Mouse (Mus musculus) MEL (cell line): ENCODE data around the gene Smg6. TPM values are rescaled to one million over a fixed set of nuclear protein-coding genes. Genes with fewer than 3 reads are reported as not detected.

Experiments
- DNase-seq: peaks from one replicate; pipeline ENCODE4 v3.0.0; 2011; ENCODE audit warnings: low read depth, low spot score
- H3K27ac ChIP-seq: 2 replicates; pipeline ENCODE4 v1.5.1; 2012; ENCODE audit warnings: low read depth, mild to moderate bottlenecking, control low read depth, low read length, moderate library complexity; ENCODE audit not compliant: control insufficient read depth
- H3K27me3 ChIP-seq, 2 experiments: fragments of 150-350 bp in 1 of 2; sonication (generic) in 1 of 2; 2 replicates each; pipeline ENCODE4 v1.6.1; 2012; ENCODE audit warnings: low read length in 2 of 2, mild to moderate bottlenecking in 2 of 2, improper control_type of control experiment in 1 of 2, moderate library complexity in 1 of 2; ENCODE audit not compliant: insufficient read depth in 2 of 2, control insufficient read depth in 1 of 2
- H3K36me3 ChIP-seq, 2 experiments: 2 replicates each; pipeline ENCODE4 v1.6.1; 2012 to 2014; ENCODE audit warnings: low read length in 2 of 2, improper control_type of control experiment in 1 of 2, inconsistent platforms in 1 of 2, mild to moderate bottlenecking in 1 of 2; ENCODE audit not compliant: insufficient read depth in 2 of 2, control insufficient read depth in 1 of 2
- H3K4me1 ChIP-seq, 2 experiments: fragments of 150-350 bp in 1 of 2; sonication (generic) in 1 of 2; 2 replicates each; pipeline ENCODE4 v1.6.1; 2012; ENCODE audit warnings: low read length in 2 of 2, improper control_type of control experiment in 1 of 2, mild to moderate bottlenecking in 1 of 2; ENCODE audit not compliant: insufficient read depth in 2 of 2, control insufficient read depth in 1 of 2
- H3K4me3 ChIP-seq, 2 experiments: fragments of 150-350 bp in 1 of 2; sonication (generic) in 1 of 2; 2 replicates each; pipeline ENCODE4 v1.5.1; 2012; ENCODE audit warnings: low read depth in 2 of 2, low read length in 2 of 2, mild to moderate bottlenecking in 2 of 2, moderate library complexity in 2 of 2, control low read depth in 1 of 2, improper control_type of control experiment in 1 of 2; ENCODE audit not compliant: control insufficient read depth in 1 of 2, insufficient read depth in 1 of 2
- H3K79me2 ChIP-seq: 2 replicates; pipeline ENCODE4 v1.6.1; 2012; ENCODE audit warnings: mild to moderate bottlenecking, low read length, moderate library complexity; ENCODE audit not compliant: control insufficient read depth, poor library complexity, insufficient read depth
- H3K9ac ChIP-seq: 2 replicates; pipeline ENCODE4 v1.6.1; 2012; ENCODE audit warnings: low read depth, mild to moderate bottlenecking, control low read depth, low read length, moderate library complexity; ENCODE audit not compliant: control insufficient read depth, poor library complexity, severe bottlenecking
- H3K9me3 ChIP-seq: fragments of 150-350 bp; sonication (generic); replicated peaks from 2 replicates; pipeline ENCODE4 v1.6.1; 2012; ENCODE audit warnings: mild to moderate bottlenecking, low read length, improper control_type of control experiment, moderate library complexity; ENCODE audit not compliant: insufficient read depth
- BHLHE40 ChIP-seq: IDR thresholded peaks from 2 replicates; pipeline ENCODE4 v1.6.1; 2012; ENCODE audit warnings: low read depth, mild to moderate bottlenecking, inconsistent platforms, low read length, improper control_type of control experiment, borderline replicate concordance
- CHD1 ChIP-seq: IDR thresholded peaks from 2 replicates; pipeline ENCODE4 v1.6.1; 2012; ENCODE audit warnings: low read depth, mild to moderate bottlenecking, inconsistent platforms, low read length, improper control_type of control experiment
- CHD2 ChIP-seq: IDR thresholded peaks from 2 replicates; pipeline ENCODE4 v1.6.1; 2011; ENCODE audit warnings: low read length, improper control_type of control experiment
- EP300 ChIP-seq, 2 experiments: IDR thresholded peaks; 2 replicates each; pipeline ENCODE4 v1.6.1; 2011; ENCODE audit warnings: improper control_type of control experiment in 2 of 2, low read length in 2 of 2, low read depth in 1 of 2, mild to moderate bottlenecking in 1 of 2
- GABPA ChIP-seq: IDR thresholded peaks from 2 replicates; pipeline ENCODE4 v1.6.1; 2012; ENCODE audit warnings: low read depth, mild to moderate bottlenecking, inconsistent platforms, low read length, improper control_type of control experiment, moderate library complexity
- GATA1 ChIP-seq: IDR thresholded peaks from 2 replicates; pipeline ENCODE4 v1.6.1; 2011; ENCODE audit warnings: low read depth, low read length, improper control_type of control experiment
- HCFC1 ChIP-seq: IDR thresholded peaks from 2 replicates; pipeline ENCODE4 v1.6.1; 2012; ENCODE audit warnings: low read depth, mild to moderate bottlenecking, inconsistent platforms, low read length, improper control_type of control experiment, moderate library complexity
- JUND ChIP-seq: IDR thresholded peaks from 2 replicates; pipeline ENCODE4 v1.6.1; 2011; ENCODE audit warnings: low read depth, mild to moderate bottlenecking, improper control_type of control experiment, low read length
- KAT2A ChIP-seq: conservative IDR thresholded peaks from 2 replicates; pipeline ENCODE4 v1.6.1; 2012; ENCODE audit warnings: low read depth, low read length, improper control_type of control experiment, inconsistent platforms
- MAFK ChIP-seq: IDR thresholded peaks from 2 replicates; pipeline ENCODE4 v1.6.1; 2011; ENCODE audit warnings: low read depth, mild to moderate bottlenecking, low read length, improper control_type of control experiment, borderline replicate concordance
- MAZ ChIP-seq: IDR thresholded peaks from 2 replicates; pipeline ENCODE4 v1.6.1; 2012; ENCODE audit warnings: low read depth, mild to moderate bottlenecking, inconsistent platforms, low read length, improper control_type of control experiment
- MYB ChIP-seq: IDR thresholded peaks from 2 replicates; pipeline ENCODE4 v1.6.1; 2011; ENCODE audit warnings: mild to moderate bottlenecking, low read depth, low read length, improper control_type of control experiment
- MYC ChIP-seq: IDR thresholded peaks from 2 replicates; pipeline ENCODE4 v1.6.1; 2011; ENCODE audit warnings: low read depth, mild to moderate bottlenecking, low read length, improper control_type of control experiment, moderate library complexity
- NELFE ChIP-seq: IDR thresholded peaks from 2 replicates; pipeline ENCODE4 v1.6.1; 2011; ENCODE audit warnings: low read depth, low read length, improper control_type of control experiment
- NRF1 ChIP-seq: IDR thresholded peaks from 2 replicates; pipeline ENCODE4 v1.6.1; 2014; ENCODE audit warnings: low read depth, mild to moderate bottlenecking, inconsistent platforms, low read length, improper control_type of control experiment, moderate library complexity; ENCODE audit not compliant: poor library complexity, insufficient read depth, severe bottlenecking
- POLR2A ChIP-seq, 2 experiments: IDR thresholded peaks; 2 replicates each; pipeline ENCODE4 v1.6.1; 2011 to 2012; ENCODE audit warnings: low read length in 2 of 2, mild to moderate bottlenecking in 2 of 2, control low read depth in 1 of 2, improper control_type of control experiment in 1 of 2, low read depth in 1 of 2, moderate library complexity in 1 of 2; ENCODE audit not compliant: control insufficient read depth in 1 of 2, insufficient read depth in 1 of 2, poor library complexity in 1 of 2
- RAD21 ChIP-seq: IDR thresholded peaks from 2 replicates; pipeline ENCODE4 v1.6.1; 2011; ENCODE audit warnings: mild to moderate bottlenecking, low read depth, low read length, improper control_type of control experiment
- SIN3A ChIP-seq: IDR thresholded peaks from 2 replicates; pipeline ENCODE4 v1.6.1; 2012; ENCODE audit warnings: low read length, improper control_type of control experiment, inconsistent platforms
- USF2 ChIP-seq, 2 experiments: IDR thresholded peaks; 2 replicates each; pipeline ENCODE4 v1.6.1; 2011 to 2012; ENCODE audit warnings: improper control_type of control experiment in 2 of 2, low read length in 2 of 2, borderline replicate concordance in 1 of 2, inconsistent platforms in 1 of 2, low read depth in 1 of 2, mild to moderate bottlenecking in 1 of 2; ENCODE audit not compliant: insufficient read depth in 1 of 2
- ZC3H11A ChIP-seq: IDR thresholded peaks from 2 replicates; pipeline ENCODE4 v1.6.1; 2012; ENCODE audit warnings: low read depth, mild to moderate bottlenecking, inconsistent platforms, low read length, improper control_type of control experiment
- ZMIZ1 ChIP-seq: IDR thresholded peaks from 2 replicates; pipeline ENCODE4 v1.6.1; 2012; ENCODE audit warnings: low read depth, mild to moderate bottlenecking, inconsistent platforms, low read length, improper control_type of control experiment, moderate library complexity
- polyA plus RNA-seq, 2 experiments: library from polyadenylated mRNA; stranded (reverse) in 1 of 2; unstranded in 1 of 2; fragments of >175 nt in 1 of 2; fragments of >200 nt in 1 of 2; gene quantifications; 2 replicates each; pipeline versions ENCODE4 v1.2.1 to v1.2.4; 2012; ENCODE audit warnings: low replicate concordance in 2 of 2, low read depth in 1 of 2; ENCODE audit not compliant: insufficient read length in 2 of 2, insufficient read depth in 1 of 2, missing spikeins in 1 of 2
- total RNA-seq: library from RNA; depleted of rRNA; stranded (reverse); fragments of 300-350 nt; gene quantifications from 2 replicates; pipeline ENCODE4 v1.2.3, GENCODE M21; 2012

Gene Smg6
- total and polyA plus RNA-seq, 3 experiments, result 11.6 to 19.0 TPM; not detected in 1

- no peaks in the 10 kb centered on the region for H3K4me1 ChIP-seq
- H3K4me3 ChIP-seq, result no peak overlapping the region
- no peak for DNase-seq
- H3K27ac ChIP-seq, result no peak overlapping the region
- no peak overlapping the region for H3K9ac ChIP-seq
- TF ChIP-seq GABPA (no peak), CHD2 (no peak), BHLHE40 (no peak), SIN3A (no peak), JUND (no peak)
- no peaks in the 10 kb centered on the region for H3K27me3 ChIP-seq
- H3K9me3 ChIP-seq, result no peaks in the 10 kb centered on the region
- H3K79me2 ChIP-seq, result no peaks in the 10 kb centered on the region
- no peaks in the 10 kb centered on the region for H3K36me3 ChIP-seq
These were observed 283.7 kb downstream of the Smg6 start for GRCm38 (mm10) chr11:75209363-75209762.

GRCm38 (mm10) chr11:75210093-75210492, 284.5 kb downstream of the Smg6 start:
- Histone ChIP-seq H3K27me3 (no peaks in the 10 kb centered on the region), H3K4me1 (no peaks in the 10 kb centered on the region), H3K9ac (no peak overlapping the region), H3K27ac (no peak overlapping the region)
- no peak for DNase-seq
- TF ChIP-seq GATA1 (no peak), ZMIZ1 (no peak), MAZ (no peak), CHD1 (no peak), MAFK (no peak), RAD21 (no peak), HCFC1 (no peak), EP300 (IDR thresholded peaks at IDR 0.05; ENCODE audit: low read depth in 1 of 2, low read length in 2 of 2) (no peak), SIN3A (no peak), MYC (no peak), GABPA (no peak), NELFE (no peak), USF2 (IDR thresholded peaks at IDR 0.05; ENCODE audit: borderline replicate concordance in 1 of 2, insufficient read depth in 1 of 2, low read depth in 1 of 2, low read length in 2 of 2) (no peak), NRF1 (no peak), MYB (no peak), POLR2A (IDR thresholded peaks at IDR 0.05; ENCODE audit: control insufficient read depth in 1 of 2, insufficient read depth in 1 of 2, low read depth in 1 of 2, low read length in 2 of 2, poor library complexity in 1 of 2) (no peak), KAT2A (no peak), ZC3H11A (no peak)
- TF ChIP-seq, all 39 proteins: peak for 0
- Histone ChIP-seq H3K36me3 (no peaks in the 10 kb centered on the region), H3K4me3 (no peak overlapping the region), H3K79me2 (no peaks in the 10 kb centered on the region), H3K9me3 (no peaks in the 10 kb centered on the region)
